Mouse (Mus musculus) ES-Bruce4 (cell line): ENCODE data around the gene Slc35f3.

Experiments
- CTCF ChIP-seq: IDR thresholded peaks from one replicate; pipeline ENCODE4 v1.8.1; 2011; ENCODE audit warnings: low read depth, low read length
- POLR2A ChIP-seq: IDR thresholded peaks from one replicate; pipeline ENCODE4 v1.8.1; 2011; ENCODE audit warnings: low read length; ENCODE audit not compliant: insufficient read depth

GRCm38 (mm10) chr8:126366251-126366650 is 67.9 kb downstream of the Slc35f3 start:
- TF ChIP-seq CTCF (no peak), POLR2A (no peak)
